Comparison of ENCODE assay signal across 8 mouse cellular contexts in genomic region chr2:39065400-39065987, GRCm38 (mm10). TPM values are rescaled to one million over a fixed set of nuclear protein-coding genes. Genes with fewer than 3 reads are reported as not detected.
DNase-seq lines count a peak whose midpoint lies in the region; ATAC-seq and TF ChIP-seq lines count a peak whose summit lies in the region.

Gene Golga1 (minus strand): TSS chr2:39065541.

- H3K4me1 ChIP-seq in bone marrow, adult 2 months (ENCODE audit: control insufficient read depth, insufficient read depth, low read length), result no peaks in the 10 kb centered on the region
- 0 out of 2 replicates have a peak, but pooled peaks cover 5% of the 10 kb centered on the region for H3K4me1 ChIP-seq in embryonic facial prominence, embryonic 15.5 days
- H3K4me1 ChIP-seq in kidney, embryonic 14.5 days (ENCODE audit: control insufficient read depth, insufficient read depth, low read length), result 0 out of 2 replicates have a peak, but pooled peaks cover 3% of the 10 kb centered on the region
- peaks cover 6% of the 10 kb centered on the region; the same call in 1 of the 2 replicates for H3K4me1 ChIP-seq in limb, embryonic 15.5 days

- peak within 1 kb of the TSS; percentile 70 for H3K4me2 ChIP-seq in embryonic facial prominence, embryonic 15.5 days (replicated peaks)
- H3K4me2 ChIP-seq in kidney, embryonic 14.5 days (replicated peaks; ENCODE audit: low read depth, low read length), result peak within 1 kb of the TSS; percentile 70
- peak within 1 kb of the TSS; percentile 67 for H3K4me2 ChIP-seq in limb, embryonic 15.5 days

- peak within 1 kb of the TSS; percentile 96 for H3K9ac ChIP-seq in embryonic facial prominence, embryonic 15.5 days
- peak within 1 kb of the TSS; percentile 86 for H3K9ac ChIP-seq in kidney, embryonic 14.5 days (ENCODE audit: low read depth, low read length)
- peak within 1 kb of the TSS; percentile 91 for H3K9ac ChIP-seq in limb, embryonic 15.5 days

- peak; percentile 92 for DNase-seq in 416B (ENCODE audit: low read depth)
- peak; percentile 88 to 89 for DNase-seq in heart, adult 9 months (ENCODE audit: low spot score in 2 of 2)
- DNase-seq in monocyte, adult 2 months (ENCODE audit: low read depth in 1 of 2, low spot score in 2 of 2), result peak; percentile 61 to 71
- peak; percentile 89 to 91 for DNase-seq in spleen, postnatal 36 days (ENCODE audit: low spot score in 2 of 2)

- no peaks in the 10 kb centered on the region for H3K27me3 ChIP-seq in embryonic facial prominence, embryonic 15.5 days
- H3K27me3 ChIP-seq in kidney, embryonic 14.5 days (ENCODE audit: control insufficient read depth, insufficient read depth, low read length), result no peaks in the 10 kb centered on the region
- no peaks in the 10 kb centered on the region for H3K27me3 ChIP-seq in limb, embryonic 15.5 days

- peak within 1 kb of the TSS; percentile 90 for H3K27ac ChIP-seq in bone marrow, adult 2 months (ENCODE audit: control insufficient read depth, insufficient read depth, low read depth, low read length, poor library complexity)
- peak within 1 kb of the TSS; percentile 93 for H3K27ac ChIP-seq in embryonic facial prominence, embryonic 15.5 days (replicated peaks)
- peak within 1 kb of the TSS; percentile 92 for H3K27ac ChIP-seq in kidney, embryonic 14.5 days (ENCODE audit: low read depth, low read length)
- peak within 1 kb of the TSS; percentile 95 for H3K27ac ChIP-seq in limb, embryonic 15.5 days

- TF ChIP-seq CTCF in bone marrow, adult 2 months (IDR thresholded peaks at IDR 0.05; ENCODE audit: control insufficient read depth, insufficient read depth, low read length), result peak; percentile 13; the same call in 1 of the 2 replicates

- H3K36me3 ChIP-seq in embryonic facial prominence, embryonic 15.5 days, result peaks cover 6% of the 10 kb centered on the region; the same call in 1 of the 2 replicates
- H3K36me3 ChIP-seq in kidney, embryonic 14.5 days (ENCODE audit: control insufficient read depth, insufficient read depth, low read length), result peaks cover 8% of the 10 kb centered on the region; the same call in 1 of the 2 replicates
- peaks cover 10% of the 10 kb centered on the region for H3K36me3 ChIP-seq in limb, embryonic 15.5 days

- peak; percentile 96 for ATAC-seq in embryonic facial prominence, embryonic 15.5 days (ENCODE audit: insufficient number of reproducible peaks, low FRiP score, low TSS enrichment, low read depth)
- peak; percentile 99 for ATAC-seq in kidney, embryonic 14.5 days (ENCODE audit: low FRiP score, low TSS enrichment)
- peak; percentile 95 for ATAC-seq in limb, embryonic 15.5 days (ENCODE audit: insufficient number of reproducible peaks, low FRiP score, low TSS enrichment, low read depth)

- peak; percentile 85 for TF ChIP-seq POLR2A in bone marrow, adult 2 months (IDR thresholded peaks at IDR 0.05; ENCODE audit: borderline replicate concordance, control insufficient read depth, low read depth, low read length)

- under 1% methylated on average over 50 of the region's 50 CpGs for WGBS in bone marrow, adult 2 months
- under 1% methylated on average over 50 of the region's 50 CpGs for WGBS in embryonic facial prominence, embryonic 15.5 days
- under 1% methylated on average over 50 of the region's 50 CpGs for WGBS in kidney, embryonic 14.5 days
- under 1% methylated on average over 50 of the region's 50 CpGs for WGBS in limb, embryonic 15.5 days

- peak within 1 kb of the TSS; percentile 78 for H3K4me3 ChIP-seq in bone marrow, adult 2 months (replicated peaks; ENCODE audit: control insufficient read depth, low read depth, low read length)
- peak within 1 kb of the TSS; percentile 94 for H3K4me3 ChIP-seq in embryonic facial prominence, embryonic 15.5 days (replicated peaks)
- H3K4me3 ChIP-seq in kidney, embryonic 14.5 days (ENCODE audit: low read length), result peak within 1 kb of the TSS; percentile 76
- peak within 1 kb of the TSS; percentile 97 for H3K4me3 ChIP-seq in limb, embryonic 15.5 days

- H3K9me3 ChIP-seq in embryonic facial prominence, embryonic 15.5 days (replicated peaks), result no peaks in the 10 kb centered on the region
- no peaks in the 10 kb centered on the region for H3K9me3 ChIP-seq in kidney, embryonic 14.5 days (ENCODE audit: control insufficient read depth, low read length)
- H3K9me3 ChIP-seq in limb, embryonic 15.5 days, result no peaks in the 10 kb centered on the region

RNA-seq across cellular contexts. Expression of gene Golga1, which starts in this region (rescaled TPM):
- 16.5 and 23.6 TPM in 2 replicates for polyA plus RNA-seq in bone marrow, adult 2 months (2011; ENCODE audit: insufficient read depth, insufficient read length, low replicate concordance, missing spikeins)
- polyA plus RNA-seq in embryonic facial prominence, embryonic 15.5 days (2015; fragmentation: Nextera tagmentation; extraction: Ambion mirVana), result 28.2 and 29.0 TPM in 2 replicates
- 22.7 and 30.4 TPM in 2 replicates for polyA plus RNA-seq in kidney, embryonic 14.5 days (2014; fragmentation: Nextera tagmentation; extraction: Ambion mirVana)
- polyA plus RNA-seq in limb, embryonic 15.5 days (2015; fragmentation: Nextera tagmentation; extraction: Ambion mirVana), result 29.3 and 29.6 TPM in 2 replicates

Comparison
In these comparisons a context has a peak if more than half of its experiments do, and no peak if none do; other contexts are left out.
1. Peak in every context shown above with its lines: DNase-seq, ATAC-seq, H3K4me3 ChIP-seq and H3K27ac ChIP-seq.